Mouse (Mus musculus) heart, adult 8-10 months (tissue): ENCODE data around the gene Ubtf. TPM values are rescaled to one million over a fixed set of nuclear protein-coding genes. Genes with fewer than 3 reads are reported as not detected.
"Not testable (repeated sequence)": the region's sequence is repeated elsewhere in the genome, so short reads cannot be mapped to it uniquely, and the experiment has no call there.

Source experiments
- DNase-seq: peaks from one replicate; pipeline ENCODE4 v3.0.0; 2022; ENCODE audit warnings: low spot score
- total RNA-seq, 4 experiments: library from RNA; stranded (reverse); gene quantifications; 2 replicates each; pipeline ENCODE4 v1.2.4; 2022

Gene Ubtf
- total RNA-seq, 4 experiments from 2014 or later, result 48.6 to 59.7 (median 52.1) TPM

- no peak for DNase-seq
Observed at GRCm38 (mm10) chr11:102295598-102296471, 23.7 kb downstream of the Ubtf start.

- no peak for DNase-seq
Observed at GRCm38 (mm10) chr11:102294887-102295597, 24.5 kb downstream of the Ubtf start.

GRCm38 (mm10) chr11:102294416-102294815 lies 25.1 kb downstream of the Ubtf start:
- DNase-seq, result no peak

- DNase-seq, result no peak
Observed at GRCm38 (mm10) chr11:102293971-102294370, 25.6 kb downstream of the Ubtf start.

- DNase-seq, result no peak
Observed at GRCm38 (mm10) chr11:102291051-102291535, 28.4 kb downstream of the Ubtf start.

- no peak for DNase-seq
Observed at GRCm38 (mm10) chr11:102290141-102290540, 29.4 kb downstream of the Ubtf start.

GRCm38 (mm10) chr11:102289511-102290100 lies 29.9 kb downstream of the Ubtf start:
- DNase-seq, result no peak

- DNase-seq, result no peak
Observed at GRCm38 (mm10) chr11:102288913-102289312, 30.6 kb downstream of the Ubtf start.

GRCm38 (mm10) chr11:102288027-102288804 lies 31.3 kb downstream of the Ubtf start:
- no peak for DNase-seq

- DNase-seq, result no peak
Observed at GRCm38 (mm10) chr11:102287485-102287884, 32.1 kb downstream of the Ubtf start.

- no peak for DNase-seq
Observed at GRCm38 (mm10) chr11:102285095-102285834, 34.3 kb downstream of the Ubtf start.

GRCm38 (mm10) chr11:102284501-102285094 lies 34.9 kb downstream of the Ubtf start, which contains the start of gene Tmub2:
TSS of gene Tmub2 (plus strand) at chr11:102284931.
- peak; percentile 96 for DNase-seq

GRCm38 (mm10) chr11:102283922-102284321 lies 35.6 kb downstream of the Ubtf start:
- no peak for DNase-seq

- not testable (repeated sequence) for DNase-seq
Observed at GRCm38 (mm10) chr11:102280267-102280666, 39.3 kb downstream of the Ubtf start.

- DNase-seq, result no peak
Observed at GRCm38 (mm10) chr11:102279595-102279994, 39.9 kb downstream of the Ubtf start.

- DNase-seq, result no peak
Observed at GRCm38 (mm10) chr11:102277754-102278153, 41.8 kb downstream of the Ubtf start.

- DNase-seq, result no peak
Observed at GRCm38 (mm10) chr11:102276411-102276915, 43.1 kb downstream of the Ubtf start.

GRCm38 (mm10) chr11:102268520-102269244 lies 50.9 kb downstream of the Ubtf start, which contains the start of gene Asb16:
TSS of gene Asb16 (plus strand) at chr11:102268743.
- no peak for DNase-seq

GRCm38 (mm10) chr11:102267480-102267879 lies 52.1 kb downstream of the Ubtf start:
- peak; percentile 78 for DNase-seq
